Mouse (Mus musculus): ENCODE data around the gene Cend1. TPM values are rescaled to one million over a fixed set of nuclear protein-coding genes. Genes with fewer than 3 reads are reported as not detected.
A peak's percentile ranks its signal among the peaks of the same experiment; 100 is the strongest.

The Cend1 gene
- polyA plus RNA-seq, 1 experiment from 2014 or later = 0.25 TPM

- no peak for TF ChIP-seq EP300 (IDR thresholded peaks at IDR 0.05)
- no peak for TF ChIP-seq CTCF (IDR thresholded peaks at IDR 0.05)
- peaks cover 11% of the 10 kb centered on the region for H3K36me3 ChIP-seq (ENCODE audit: insufficient read depth, low read length)
- H3K4me2 ChIP-seq (replicated peaks; ENCODE audit: low read depth, low read length) = peak overlapping the region; percentile 65
- 55% methylated on average over 10 of the region's 10 CpGs for WGBS
- no peaks in the 10 kb centered on the region; the same call in 1 of the 2 replicates for H3K27me3 ChIP-seq (replicated peaks; ENCODE audit: insufficient read depth, low read length)
- H3K9ac ChIP-seq (replicated peaks; ENCODE audit: low read depth) = peak overlapping the region; percentile 83
- H3K9me3 ChIP-seq (ENCODE audit: low read length) = no peaks in the 10 kb centered on the region
- peak overlapping the region; percentile 95 for H3K27ac ChIP-seq (ENCODE audit: low read length)
- peak overlapping the region; percentile 74 for H3K4me3 ChIP-seq (ENCODE audit: low read depth, low read length)
- ATAC-seq (no peak), DNase-seq (ENCODE audit: low spot score) (peak; percentile 14)
- peaks cover 45% of the 10 kb centered on the region; the same call in 1 of the 2 replicates for H3K4me1 ChIP-seq (ENCODE audit: insufficient read depth, low read depth, low read length)
Observed at GRCm38 (mm10) chr7:141466607-141467148, 37.4 kb upstream of the Cend1 start.

GRCm38 (mm10) chr7:141466045-141466394 lies 36.7 kb upstream of the Cend1 start:
- no peak overlapping the region for H3K4me3 ChIP-seq (ENCODE audit: low read depth, low read length)
- peak; percentile 51 for DNase-seq (ENCODE audit: low spot score)
- WGBS = 73% methylated on average over 7 of the region's 7 CpGs
- H3K27ac ChIP-seq (ENCODE audit: low read length) = no peak overlapping the region
- H3K4me1 ChIP-seq (ENCODE audit: insufficient read depth, low read depth, low read length) = peaks cover 47% of the 10 kb centered on the region
- ATAC-seq = no peak
- peaks cover 6% of the 10 kb centered on the region for H3K36me3 ChIP-seq (ENCODE audit: insufficient read depth, low read length)
- no peak overlapping the region for H3K4me2 ChIP-seq (replicated peaks; ENCODE audit: low read depth, low read length)
- H3K27me3 ChIP-seq (replicated peaks; ENCODE audit: insufficient read depth, low read length) = no peaks in the 10 kb centered on the region; the same call in 1 of the 2 replicates
- TF ChIP-seq EP300 (IDR thresholded peaks at IDR 0.05) (no peak), CTCF (IDR thresholded peaks at IDR 0.05) (no peak)
- no peak overlapping the region for H3K9ac ChIP-seq (replicated peaks; ENCODE audit: low read depth)
- no peaks in the 10 kb centered on the region for H3K9me3 ChIP-seq (ENCODE audit: low read length)

GRCm38 (mm10) chr7:141465388-141466044 lies 36.2 kb upstream of the Cend1 start:
- no peaks in the 10 kb centered on the region for H3K9me3 ChIP-seq (ENCODE audit: low read length)

GRCm38 (mm10) chr7:141464603-141465201 lies 35.4 kb upstream of the Cend1 start:
- 12% methylated on average over 38 of the region's 38 CpGs for WGBS
- TF ChIP-seq CTCF (IDR thresholded peaks at IDR 0.05) = no peak
- TF ChIP-seq EP300 (IDR thresholded peaks at IDR 0.05) = no peak
- Histone ChIP-seq H3K36me3 (ENCODE audit: insufficient read depth, low read length) (peaks cover under 1% of the 10 kb centered on the region; the same call in 1 of the 2 replicates), H3K9me3 (ENCODE audit: low read length) (no peaks in the 10 kb centered on the region), H3K4me1 (ENCODE audit: insufficient read depth, low read depth, low read length) (peaks cover 53% of the 10 kb centered on the region), H3K9ac (replicated peaks; ENCODE audit: low read depth) (peak overlapping the region; percentile 46), H3K27ac (ENCODE audit: low read length) (peak overlapping the region; percentile 86), H3K27me3 (replicated peaks; ENCODE audit: insufficient read depth, low read length) (no peaks in the 10 kb centered on the region; the same call in 1 of the 2 replicates), H3K4me2 (replicated peaks; ENCODE audit: low read depth, low read length) (peak overlapping the region; percentile 54), H3K4me3 (ENCODE audit: low read depth, low read length) (peak overlapping the region; percentile 28)
- DNase-seq (ENCODE audit: low spot score) = peak; percentile 44
- ATAC-seq = no peak

More at GRCm38 (mm10) chr7:141465388-141466044, 36.2 kb upstream of the Cend1 start:
- 38% methylated on average over 10 of the region's 10 CpGs for WGBS
- H3K4me2 ChIP-seq (replicated peaks; ENCODE audit: low read depth, low read length) = 0 out of 2 replicates have a peak overlapping the region, but pooled peaks have one; percentile 54
- no peaks in the 10 kb centered on the region; the same call in 1 of the 2 replicates for H3K27me3 ChIP-seq (replicated peaks; ENCODE audit: insufficient read depth, low read length)
- H3K4me3 ChIP-seq (ENCODE audit: low read depth, low read length) = no peak overlapping the region
- H3K9ac ChIP-seq (replicated peaks; ENCODE audit: low read depth) = no peak overlapping the region
- H3K27ac ChIP-seq (ENCODE audit: low read length) = no peak overlapping the region
- TF ChIP-seq EP300 (IDR thresholded peaks at IDR 0.05) (no peak), CTCF (IDR thresholded peaks at IDR 0.05) (no peak)
- H3K4me1 ChIP-seq (ENCODE audit: insufficient read depth, low read depth, low read length) = peaks cover 52% of the 10 kb centered on the region
- 0 out of 2 replicates have a peak, but pooled peaks cover 1% of the 10 kb centered on the region for H3K36me3 ChIP-seq (ENCODE audit: insufficient read depth, low read length)
- ATAC-seq (no peak), DNase-seq (ENCODE audit: low spot score) (peak; percentile 11)

- H3K27me3 ChIP-seq (replicated peaks; ENCODE audit: insufficient read depth, low read length) = no peaks in the 10 kb centered on the region; the same call in 1 of the 2 replicates
- H3K9ac ChIP-seq (replicated peaks; ENCODE audit: low read depth) = peak overlapping the region; percentile 46
- H3K4me1 ChIP-seq (ENCODE audit: insufficient read depth, low read depth, low read length) = peaks cover 49% of the 10 kb centered on the region
- DNase-seq (ENCODE audit: low spot score) (peak; percentile 83), ATAC-seq (peak; percentile 5)
- no peaks in the 10 kb centered on the region for H3K9me3 ChIP-seq (ENCODE audit: low read length)
- H3K27ac ChIP-seq (ENCODE audit: low read length) = peak overlapping the region; percentile 89
- H3K36me3 ChIP-seq (ENCODE audit: insufficient read depth, low read length) = peaks cover 7% of the 10 kb centered on the region; the same call in 1 of the 2 replicates
- 23% methylated on average over 12 of the region's 12 CpGs for WGBS
- peak; percentile 85 for TF ChIP-seq EP300 (IDR thresholded peaks at IDR 0.05)
- TF ChIP-seq CTCF (IDR thresholded peaks at IDR 0.05) = no peak
- H3K4me3 ChIP-seq (ENCODE audit: low read depth, low read length) = peak overlapping the region; percentile 28
- H3K4me2 ChIP-seq (replicated peaks; ENCODE audit: low read depth, low read length) = peak overlapping the region; percentile 54
Observed at GRCm38 (mm10) chr7:141463824-141464602, 34.7 kb upstream of the Cend1 start.
